8 mouse cellular contexts compared by ENCODE assay signal in the genomic region with DNA sequence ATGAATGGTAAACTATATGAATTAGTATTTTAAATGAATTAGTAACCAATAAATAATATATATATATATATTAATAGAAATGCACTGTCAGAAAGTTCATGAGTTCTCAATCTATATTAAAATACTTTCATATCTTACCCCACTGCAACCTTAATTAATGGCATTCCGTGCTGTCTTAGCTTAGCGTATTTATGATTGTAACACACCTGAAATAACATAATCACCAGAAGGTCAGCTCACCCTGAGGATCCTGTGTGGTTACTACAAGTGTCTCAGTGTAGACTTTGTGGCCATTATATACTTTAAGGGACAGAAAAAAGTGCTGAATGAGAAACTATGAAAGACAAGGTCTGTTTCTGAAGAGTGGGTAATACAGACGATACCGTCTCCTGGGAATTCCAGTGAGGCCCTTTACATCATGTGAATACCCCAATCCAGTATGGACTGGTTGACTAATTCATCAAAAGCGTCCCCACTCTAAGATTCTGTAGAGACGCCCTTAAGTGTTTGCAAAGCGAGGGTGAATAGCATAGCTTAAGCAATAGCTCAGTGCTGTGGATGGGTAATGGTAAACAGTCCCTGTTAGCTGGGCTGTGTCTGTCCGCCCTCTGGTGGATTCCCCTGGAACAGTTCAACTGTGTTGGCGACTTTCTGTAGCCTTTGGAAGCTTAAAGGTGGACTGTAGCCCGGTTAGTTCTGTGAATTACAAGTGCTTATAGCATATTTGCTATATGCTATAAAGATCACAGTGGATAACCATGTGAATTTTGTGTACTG.
DNase-seq lines count a peak whose midpoint lies in the region; ATAC-seq lines count a peak whose summit lies in the region.

No protein-coding gene starts in this region.

- no peaks in the 10 kb centered on the region for H3K4me1 ChIP-seq in intestine, embryonic 14.5 days (replicated peaks; ENCODE audit: control insufficient read depth, insufficient read depth, low read length)

- H3K27me3 ChIP-seq in intestine, embryonic 14.5 days (replicated peaks; ENCODE audit: control insufficient read depth, insufficient read depth, low read length), result no peaks in the 10 kb centered on the region

- WGBS in intestine, embryonic 14.5 days, result 36% methylated on average over 10 of the region's 10 CpGs

- intact Hi-C loops in gastrocnemius, postnatal 36 days (cut with DNase I), result no loop called here

- H3K4me3 ChIP-seq in intestine, embryonic 14.5 days (ENCODE audit: low read depth, low read length), result no peak overlapping the region

- peak; percentile 88 for ATAC-seq in intestine, embryonic 14.5 days (replicated peaks; ENCODE audit: low FRiP score, low TSS enrichment, low read depth)
- peak; percentile 92 for ATAC-seq in megakaryocyte progenitor cell, adult 5-6 weeks (replicated peaks; ENCODE audit: poor library complexity)
- no peak for ATAC-seq in erythroid progenitor cell, adult 5-6 weeks (replicated peaks; ENCODE audit: low FRiP score, poor library complexity, severe bottlenecking)

- no peak overlapping the region for H3K9ac ChIP-seq in intestine, embryonic 14.5 days (ENCODE audit: low read length)

- H3K9me3 ChIP-seq in intestine, embryonic 14.5 days (ENCODE audit: control insufficient read depth, low read length), result no peaks in the 10 kb centered on the region

- H3K27ac ChIP-seq in intestine, embryonic 14.5 days (ENCODE audit: low read depth), result no peak overlapping the region

- peak; percentile 63 to 66 for DNase-seq in adrenal gland, adult 18-20 months (ENCODE audit: low spot score in 2 of 2)
- DNase-seq in embryo, embryonic 10 days (ENCODE audit: low spot score), result peak; percentile 84
- peak; percentile 58 to 68 for DNase-seq in gastrocnemius, postnatal 36 days
- DNase-seq in intestine, embryonic 14.5 days (ENCODE audit: low spot score), result peak; percentile 88
- peak; percentile 54 to 69 for DNase-seq in left cerebral cortex, adult 8-10 months (ENCODE audit: low spot score in 2 of 2)
- peak; percentile 82 to 88 for DNase-seq in right cerebral cortex, adult 2 months (ENCODE audit: low spot score in 2 of 2)

- H3K36me3 ChIP-seq in intestine, embryonic 14.5 days (ENCODE audit: control insufficient read depth, insufficient read depth, low read length), result peaks cover 56% of the 10 kb centered on the region

- H3K4me2 ChIP-seq in intestine, embryonic 14.5 days (ENCODE audit: low read length), result no peak overlapping the region
